Mouse (Mus musculus): Measurements from ENCODE around the gene 1700020L24Rik.

Gene 1700020L24Rik

DNA sequence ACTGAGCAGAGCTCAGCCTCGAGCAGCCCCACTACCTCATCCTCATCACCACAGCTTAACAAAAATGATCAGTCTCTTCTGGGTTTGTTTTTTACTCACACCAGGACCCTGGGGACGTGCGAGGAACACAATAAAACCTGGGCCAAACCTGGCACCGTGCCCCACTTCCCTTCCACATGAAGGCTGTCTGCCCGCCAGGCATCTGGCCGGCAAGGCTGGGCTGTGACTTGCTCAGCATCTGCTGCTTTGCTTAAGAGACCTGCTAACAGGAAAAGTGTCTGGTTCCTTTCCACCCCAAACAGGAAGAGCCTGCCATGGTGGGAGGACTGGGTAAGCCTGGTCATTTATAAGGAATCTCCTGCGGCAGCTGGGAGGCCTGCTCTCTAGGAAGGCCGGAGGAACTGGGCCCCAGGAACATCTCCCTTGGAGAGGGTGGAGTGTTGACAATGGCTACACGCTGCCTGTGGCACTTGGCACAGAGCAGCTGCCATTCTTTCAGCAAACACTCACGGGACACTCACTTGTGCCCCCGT, 29.7 kb downstream of the 1700020L24Rik start:
- in situ Hi-C loops (cut with MboI; ENCODE audit: unreplicated experiment in 2 of 2), result no loop called here

DNA sequence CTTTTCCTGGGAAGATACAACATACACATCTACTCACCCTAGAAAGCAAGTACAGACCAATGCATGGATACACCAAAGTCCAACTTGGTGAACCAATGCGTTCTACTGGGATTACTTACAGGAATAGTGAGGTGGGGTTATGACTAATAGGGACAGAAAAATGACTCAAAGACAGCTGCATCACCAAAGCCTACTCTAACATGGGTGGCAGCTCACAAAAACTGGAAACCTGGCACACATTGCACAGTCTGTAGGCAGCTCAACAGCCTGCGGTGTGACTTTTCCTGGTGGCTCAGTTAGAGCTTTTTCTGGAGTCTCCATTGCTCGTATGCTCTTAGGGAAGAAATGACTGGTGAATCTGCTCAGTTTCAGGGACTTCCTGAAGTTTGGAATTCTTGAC, 31.3 kb downstream of the 1700020L24Rik start:
- in situ Hi-C loops (cut with MboI; ENCODE audit: unreplicated experiment in 2 of 2), result no loop called here

DNA sequence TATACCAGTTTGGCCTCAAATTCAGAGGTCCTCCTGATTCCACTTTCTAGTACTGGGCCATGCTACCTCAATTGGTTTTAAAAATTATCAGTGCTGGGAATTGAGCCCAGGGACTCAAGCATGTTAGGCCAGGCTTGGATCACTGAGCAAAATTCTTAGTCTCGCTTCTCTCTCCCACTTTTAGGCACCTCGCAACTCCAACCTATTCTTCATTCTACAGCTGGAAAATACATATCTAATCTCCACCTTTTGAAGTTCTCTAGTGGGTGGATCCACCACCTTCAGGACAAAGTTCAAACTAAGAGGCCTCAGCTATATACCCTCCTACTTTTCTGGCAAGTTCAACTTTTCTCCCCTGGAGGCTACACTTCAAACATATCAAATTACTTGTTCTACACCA, 34.3 kb downstream of the 1700020L24Rik start:
- in situ Hi-C loops (cut with MboI; ENCODE audit: unreplicated experiment in 2 of 2), result no loop called here

DNA sequence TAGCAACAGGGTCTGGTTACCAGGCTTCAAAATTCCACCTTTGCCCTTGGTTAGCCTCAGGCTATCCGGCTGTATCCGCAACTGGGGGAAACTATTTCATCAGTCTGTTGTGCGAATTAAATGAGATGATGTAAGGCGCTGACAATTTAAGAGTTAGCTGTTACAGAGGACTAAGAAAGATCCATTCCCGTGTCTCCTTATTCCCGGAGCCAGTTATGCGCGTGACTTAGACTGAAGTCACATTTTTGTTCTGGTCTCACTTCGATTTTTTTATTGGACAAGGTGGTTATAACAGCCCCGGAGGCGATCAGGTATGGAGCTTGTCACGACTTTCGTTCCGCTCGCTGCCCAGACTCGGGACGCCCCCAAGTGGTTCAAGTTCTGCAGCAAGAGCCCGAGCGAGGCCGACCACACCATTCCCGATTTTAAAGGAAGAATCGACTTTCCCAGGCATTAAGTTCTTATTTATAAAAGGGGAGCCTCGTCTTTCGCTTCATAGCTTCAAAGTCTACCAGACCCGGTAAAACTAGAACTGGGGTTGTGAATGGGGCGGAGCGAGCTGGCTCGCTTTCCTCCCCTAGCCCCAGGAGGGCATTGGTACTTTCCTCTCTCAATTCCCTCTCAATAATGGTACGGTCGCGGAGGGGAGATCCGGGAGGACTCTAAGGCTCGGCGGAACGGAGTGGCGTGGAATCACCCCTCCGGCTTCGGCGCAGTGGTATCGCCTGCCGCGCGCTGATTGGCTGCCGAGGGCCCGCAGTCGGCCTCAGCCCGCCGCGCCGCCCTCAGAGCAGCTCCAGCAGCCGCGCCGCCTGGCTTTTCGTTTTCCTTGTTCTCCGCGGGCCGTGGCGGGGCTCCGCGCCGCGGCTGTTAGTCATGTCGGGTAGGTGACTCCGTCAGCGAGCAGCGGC, 35.1 kb downstream of the 1700020L24Rik start, which contains the start of gene Taf15:
Gene Taf15, plus strand, starts transcription at position 763 of the 911 bp plus-strand sequence.
- in situ Hi-C loops (cut with MboI; ENCODE audit: unreplicated experiment in 2 of 2), result no loop called here

DNA sequence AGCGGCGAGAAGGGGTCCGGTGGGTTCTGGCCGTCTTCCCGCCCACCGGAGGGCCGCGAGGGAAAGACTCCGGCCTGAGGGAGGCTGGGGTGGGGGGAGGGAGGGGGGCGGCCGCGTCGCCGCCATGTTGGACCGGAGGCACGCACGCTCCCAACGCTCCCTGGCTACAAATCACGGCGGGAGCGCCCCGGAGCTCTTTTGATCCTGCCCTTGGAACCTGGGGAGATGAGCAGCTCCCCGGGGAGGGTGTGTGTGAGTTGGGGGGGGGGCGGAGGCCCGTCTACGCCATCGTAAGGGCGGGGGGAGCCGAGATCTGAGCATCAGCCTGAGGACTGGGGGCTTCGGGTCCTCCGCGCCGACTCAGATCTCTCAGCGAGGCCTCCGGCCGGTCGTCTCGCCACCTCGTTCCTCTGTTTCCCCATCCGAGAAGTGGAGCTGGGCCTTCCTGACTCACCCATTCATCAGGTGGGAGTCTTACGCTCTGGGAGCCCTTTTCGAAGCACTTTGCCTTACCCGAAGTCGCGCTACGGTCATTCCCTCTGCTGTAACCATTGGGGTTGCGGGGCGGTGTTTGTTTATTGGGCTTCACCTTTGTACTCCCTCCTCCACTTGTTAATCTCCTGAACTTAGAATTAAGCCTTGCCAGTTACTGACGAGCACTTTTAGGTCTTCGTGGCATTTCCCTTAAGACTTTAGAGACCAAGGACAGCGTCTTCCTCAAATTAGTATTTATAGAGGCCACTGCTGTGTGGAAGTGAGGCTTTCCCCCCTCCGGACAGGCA, 35.9 kb downstream of the 1700020L24Rik start:
- in situ Hi-C loops (cut with MboI; ENCODE audit: unreplicated experiment in 2 of 2), result no loop called here

Data from v-Abl transformed pro-B cells (cell line).